Mouse (Mus musculus): ENCODE measurements around the gene Ubxn7. TPM values are rescaled to one million over a fixed set of nuclear protein-coding genes. Genes with fewer than 3 reads are reported as not detected.
A peak's percentile ranks its signal among the peaks of the same experiment; 100 is the strongest.

Gene Ubxn7
- total and polyA plus RNA-seq, 2 experiments, result 2.1 to 36.8 TPM

- DNase-seq (ENCODE audit: extremely low read depth, low read depth, low spot score), result no peak
- H3K36me3 ChIP-seq (ENCODE audit: control insufficient read depth, insufficient read depth, low read length), result no peaks in the 10 kb centered on the region
- H3K79me2 ChIP-seq (ENCODE audit: control insufficient read depth, insufficient read depth, low read length), result no peaks in the 10 kb centered on the region
- H3K9ac ChIP-seq (ENCODE audit: low read depth, low read length), result no peak overlapping the region
- TF ChIP-seq CTCF (IDR thresholded peaks at IDR 0.05; ENCODE audit: low read depth, low read length) (no peak), POLR2A (IDR thresholded peaks at IDR 0.05; ENCODE audit: extremely low read depth, insufficient read depth, low read length) (no peak)
- 89% methylated on average over 6 of the region's 6 CpGs for WGBS
- H3K27ac ChIP-seq (replicated peaks; ENCODE audit: insufficient read depth, low read depth, low read length), result no peak overlapping the region
- H3K27me3 ChIP-seq (ENCODE audit: control insufficient read depth, insufficient read depth, low read length), result no peaks in the 10 kb centered on the region
- no peak overlapping the region for H3K4me3 ChIP-seq (ENCODE audit: insufficient read depth, low read depth, low read length)
- H3K4me1 ChIP-seq (ENCODE audit: control insufficient read depth, insufficient read depth, low read length), result no peaks in the 10 kb centered on the region
These were observed 74.6 kb downstream of the Ubxn7 start for GRCm38 (mm10) chr16:32406671-32407070.

- TF ChIP-seq CTCF (IDR thresholded peaks at IDR 0.05; ENCODE audit: low read depth, low read length) (no peak), POLR2A (IDR thresholded peaks at IDR 0.05; ENCODE audit: extremely low read depth, insufficient read depth, low read length) (no peak)
- no peaks in the 10 kb centered on the region for H3K36me3 ChIP-seq (ENCODE audit: control insufficient read depth, insufficient read depth, low read length)
- no peaks in the 10 kb centered on the region for H3K27me3 ChIP-seq (ENCODE audit: control insufficient read depth, insufficient read depth, low read length)
- no peak overlapping the region for H3K9ac ChIP-seq (ENCODE audit: low read depth, low read length)
- H3K4me1 ChIP-seq (ENCODE audit: control insufficient read depth, insufficient read depth, low read length), result no peaks in the 10 kb centered on the region
- DNase-seq (ENCODE audit: extremely low read depth, low read depth, low spot score), result no peak
- no peak overlapping the region for H3K27ac ChIP-seq (replicated peaks; ENCODE audit: insufficient read depth, low read depth, low read length)
- no peaks in the 10 kb centered on the region for H3K79me2 ChIP-seq (ENCODE audit: control insufficient read depth, insufficient read depth, low read length)
- H3K4me3 ChIP-seq (ENCODE audit: insufficient read depth, low read depth, low read length), result no peak overlapping the region
- WGBS, result 79% methylated on average over 10 of the region's 10 CpGs
These were observed 75.7 kb downstream of the Ubxn7 start for GRCm38 (mm10) chr16:32407730-32408129.

- Histone ChIP-seq H3K36me3 (ENCODE audit: control insufficient read depth, insufficient read depth, low read length) (no peaks in the 10 kb centered on the region), H3K27me3 (ENCODE audit: control insufficient read depth, insufficient read depth, low read length) (no peaks in the 10 kb centered on the region), H3K4me1 (ENCODE audit: control insufficient read depth, insufficient read depth, low read length) (no peaks in the 10 kb centered on the region), H3K27ac (replicated peaks; ENCODE audit: insufficient read depth, low read depth, low read length) (no peak overlapping the region), H3K9ac (ENCODE audit: low read depth, low read length) (no peak overlapping the region), H3K4me3 (ENCODE audit: insufficient read depth, low read depth, low read length) (no peak overlapping the region), H3K79me2 (ENCODE audit: control insufficient read depth, insufficient read depth, low read length) (no peaks in the 10 kb centered on the region)
- DNase-seq (ENCODE audit: extremely low read depth, low read depth, low spot score), result no peak
- WGBS, result 83% methylated on average over 1 of the region's 1 CpGs
- TF ChIP-seq POLR2A (IDR thresholded peaks at IDR 0.05; ENCODE audit: extremely low read depth, insufficient read depth, low read length) (no peak), CTCF (IDR thresholded peaks at IDR 0.05; ENCODE audit: low read depth, low read length) (no peak)
These were observed 85.4 kb downstream of the Ubxn7 start for GRCm38 (mm10) chr16:32417457-32417856.

- Histone ChIP-seq H3K4me1 (ENCODE audit: control insufficient read depth, insufficient read depth, low read length) (no peaks in the 10 kb centered on the region), H3K4me3 (ENCODE audit: insufficient read depth, low read depth, low read length) (peak within 1 kb of the TSS; percentile 59), H3K27ac (replicated peaks; ENCODE audit: insufficient read depth, low read depth, low read length) (no peak within 1 kb of the TSS), H3K27me3 (ENCODE audit: control insufficient read depth, insufficient read depth, low read length) (no peaks in the 10 kb centered on the region), H3K9ac (ENCODE audit: low read depth, low read length) (peak within 1 kb of the TSS; percentile 59), H3K36me3 (ENCODE audit: control insufficient read depth, insufficient read depth, low read length) (no peaks in the 10 kb centered on the region), H3K79me2 (ENCODE audit: control insufficient read depth, insufficient read depth, low read length) (no peaks in the 10 kb centered on the region)
- TF ChIP-seq POLR2A (IDR thresholded peaks at IDR 0.05; ENCODE audit: extremely low read depth, insufficient read depth, low read length), result no peak
- no peak for TF ChIP-seq CTCF (IDR thresholded peaks at IDR 0.05; ENCODE audit: low read depth, low read length)
- WGBS, result 5% methylated on average over 45 of the region's 45 CpGs
- peak; percentile 78 for DNase-seq (ENCODE audit: extremely low read depth, low read depth, low spot score)
These were observed 87.7 kb downstream of the Ubxn7 start, which contains the start of gene Tctex1d2 for GRCm38 (mm10) chr16:32419517-32420483. TSS of gene Tctex1d2 (plus strand) at chr16:32419702.

GRCm38 (mm10) chr16:32427506-32427905 lies 95.4 kb downstream of the Ubxn7 start:
- Histone ChIP-seq H3K4me3 (ENCODE audit: insufficient read depth, low read depth, low read length) (no peak overlapping the region), H3K9ac (ENCODE audit: low read depth, low read length) (no peak overlapping the region), H3K27ac (replicated peaks; ENCODE audit: insufficient read depth, low read depth, low read length) (no peak overlapping the region), H3K4me1 (ENCODE audit: control insufficient read depth, insufficient read depth, low read length) (peaks cover 3% of the 10 kb centered on the region), H3K79me2 (ENCODE audit: control insufficient read depth, insufficient read depth, low read length) (no peaks in the 10 kb centered on the region; the same call in 1 of the 2 replicates), H3K36me3 (ENCODE audit: control insufficient read depth, insufficient read depth, low read length) (no peaks in the 10 kb centered on the region), H3K27me3 (ENCODE audit: control insufficient read depth, insufficient read depth, low read length) (no peaks in the 10 kb centered on the region)
- WGBS, result 87% methylated on average over 3 of the region's 3 CpGs
- DNase-seq (ENCODE audit: extremely low read depth, low read depth, low spot score), result no peak
- TF ChIP-seq POLR2A (IDR thresholded peaks at IDR 0.05; ENCODE audit: extremely low read depth, insufficient read depth, low read length) (no peak), CTCF (IDR thresholded peaks at IDR 0.05; ENCODE audit: low read depth, low read length) (no peak)
